ENCODE assay signal across 27 mouse cellular contexts in genomic region chr17:87181683-87182346, GRCm38 (mm10).
DNase-seq lines count a peak whose midpoint lies in the region; ATAC-seq and TF ChIP-seq lines count a peak whose summit lies in the region.
"Had no signal": no experiment of that assay in that cellular context is flagged by ENCODE, and none has a peak within 500 bp of the region (broad histone marks: within the 10 kb centered on the region; RNA-seq: fewer than 3 reads in every experiment).

No protein-coding gene starts in this region.

- peaks cover 6 to 22% of the 10 kb centered on the region in 2 experiments for H3K4me1 ChIP-seq in MEL (ENCODE audit: control insufficient read depth in 1 of 2, insufficient read depth in 2 of 2, low read length in 2 of 2)
- 0 out of 2 replicates have a peak, but pooled peaks cover 3% of the 10 kb centered on the region for H3K4me1 ChIP-seq in liver, postnatal 0 days (ENCODE audit: insufficient read depth)

- intact Hi-C loops in heart, postnatal 25 days (cut with DNase I): no loop called here

- H3K4me3 ChIP-seq in MEL (ENCODE audit: control insufficient read depth in 1 of 2, insufficient read depth in 1 of 2, low read depth in 2 of 2, low read length in 2 of 2): peak overlapping the region; percentile 16 to 19; a peak in 2 of 4 replicates
- H3K4me3 ChIP-seq in liver, postnatal 0 days (ENCODE audit: low read depth, low read length): no peak overlapping the region
- H3K4me3 ChIP-seq: embryonic facial prominence, embryonic 15.5 days; heart, embryonic 12.5 days; hindbrain, embryonic 13.5 days; limb, embryonic 12.5 days; liver, embryonic 12.5 days; midbrain, embryonic 10.5 days; stomach, embryonic 15.5 days had no signal

- peaks cover 0 to 12% of the 10 kb centered on the region in 2 experiments; a peak in 2 of 4 replicates for H3K36me3 ChIP-seq in MEL (ENCODE audit: control insufficient read depth in 1 of 2, insufficient read depth in 2 of 2, low read length in 2 of 2)
- no peaks in the 10 kb centered on the region for H3K36me3 ChIP-seq in liver, postnatal 0 days (replicated peaks; ENCODE audit: insufficient read depth, low read length)
- H3K36me3 ChIP-seq: embryonic facial prominence, embryonic 15.5 days; heart, embryonic 12.5 days; hindbrain, embryonic 13.5 days; limb, embryonic 12.5 days; liver, embryonic 12.5 days; midbrain, embryonic 10.5 days; stomach, embryonic 15.5 days had no signal

- peak; percentile 93 to 94 for TF ChIP-seq EP300 in MEL (IDR thresholded peaks at IDR 0.05; ENCODE audit: low read depth in 1 of 2, low read length in 2 of 2)
- TF ChIP-seq EP300 in liver, postnatal 0 days (IDR thresholded peaks at IDR 0.05; ENCODE audit: low read depth): no peak

- TF ChIP-seq RAD21 in MEL (IDR thresholded peaks at IDR 0.05; ENCODE audit: low read depth, low read length): no peak

- TF ChIP-seq CTCF in MEL (IDR thresholded peaks at IDR 0.05 in 2 of 3, conservative IDR thresholded peaks at IDR 0.05 in 1 of 3; ENCODE audit: control insufficient read depth in 1 of 3, insufficient read depth in 1 of 3, low read depth in 2 of 3, low read length in 3 of 3, poor library complexity in 1 of 3, severe bottlenecking in 1 of 3): no peak
- TF ChIP-seq CTCF in liver, postnatal 0 days (IDR thresholded peaks at IDR 0.05; ENCODE audit: low read depth): no peak

- ATAC-seq in hematopoietic stem cell, adult 5-6 weeks (replicated peaks in 1 of 2; ENCODE audit: insufficient read depth in 1 of 2, low FRiP score in 2 of 2, low TSS enrichment in 1 of 2, low read depth in 1 of 2, poor library complexity in 2 of 2, severe bottlenecking in 2 of 2): peak; percentile 82 to 85
- peak; percentile 69 for ATAC-seq in megakaryocyte progenitor cell, adult 5-6 weeks (replicated peaks; ENCODE audit: poor library complexity)
- ATAC-seq in liver, postnatal 0 days: no peak
- ATAC-seq: forebrain, postnatal 0 days; liver, embryonic 12.5 days had no signal

- 30% methylated on average over 8 of the region's 8 CpGs for WGBS in liver, postnatal 0 days (ENCODE audit: insufficient replicate concordance)

- DNase-seq in CD4-positive helper T cell, adult 2 months (ENCODE audit: low read depth, low spot score): peak; percentile 21
- DNase-seq in MEL (ENCODE audit: low read depth, low spot score): peak; percentile 90
- no peak for DNase-seq in urinary bladder, postnatal 10 days (ENCODE audit: low spot score)
- DNase-seq in natural killer cell, adult 2 months (ENCODE audit: low spot score in 2 of 2): no peak
- DNase-seq in liver, postnatal 0 days: no peak
- no peak for DNase-seq in heart, postnatal 25 days (ENCODE audit: low spot score)
- DNase-seq: adrenal gland, postnatal 14 days; cerebellum, adult 9-10 months; forebrain, postnatal 0 days; gastrocnemius, postnatal 14 days; heart, adult 18-20 months; heart, postnatal 10 days; kidney, adult 9 months; kidney, postnatal 14 days; lung, adult 2 months; lung, postnatal 14 days; right cerebral cortex, postnatal 4 days; thymus, postnatal 36 days had no signal

- peak overlapping the region; percentile 86 for H3K27ac ChIP-seq in MEL (ENCODE audit: control insufficient read depth, low read depth, low read length)
- no peak overlapping the region for H3K27ac ChIP-seq in liver, postnatal 0 days (ENCODE audit: low read depth)
- H3K27ac ChIP-seq: embryonic facial prominence, embryonic 15.5 days; hindbrain, embryonic 13.5 days; limb, embryonic 12.5 days; liver, embryonic 12.5 days; midbrain, embryonic 10.5 days; stomach, embryonic 15.5 days had no signal

- peak overlapping the region; percentile 20; the same call in 1 of the 2 replicates for H3K9ac ChIP-seq in MEL (ENCODE audit: control insufficient read depth, low read depth, low read length, poor library complexity, severe bottlenecking)
- H3K9ac ChIP-seq in liver, postnatal 0 days (replicated peaks): no peak overlapping the region
- H3K9ac ChIP-seq: embryonic facial prominence, embryonic 15.5 days; forebrain, postnatal 0 days; heart, embryonic 12.5 days; hindbrain, embryonic 13.5 days; limb, embryonic 12.5 days; liver, embryonic 12.5 days; stomach, embryonic 15.5 days had no signal

- no peaks in the 10 kb centered on the region for H3K9me3 ChIP-seq in MEL (replicated peaks; ENCODE audit: insufficient read depth, low read length)
- no peaks in the 10 kb centered on the region for H3K9me3 ChIP-seq in liver, postnatal 0 days (ENCODE audit: low read length)
- H3K9me3 ChIP-seq: embryonic facial prominence, embryonic 15.5 days; hindbrain, embryonic 13.5 days; limb, embryonic 12.5 days; midbrain, embryonic 10.5 days; stomach, embryonic 15.5 days had no signal

- no peak for TF ChIP-seq POLR2A in MEL (IDR thresholded peaks at IDR 0.05; ENCODE audit: control insufficient read depth in 1 of 2, insufficient read depth in 1 of 2, low read depth in 1 of 2, low read length in 2 of 2, poor library complexity in 1 of 2)

- no peaks in the 10 kb centered on the region for H3K27me3 ChIP-seq in MEL (ENCODE audit: control insufficient read depth in 1 of 2, insufficient read depth in 2 of 2, low read length in 2 of 2)
- H3K27me3 ChIP-seq in liver, postnatal 0 days (ENCODE audit: insufficient read depth, low read length): no peaks in the 10 kb centered on the region
- H3K27me3 ChIP-seq: embryonic facial prominence, embryonic 15.5 days; hindbrain, embryonic 13.5 days; stomach, embryonic 15.5 days had no signal

- no peak overlapping the region for H3K4me2 ChIP-seq in liver, postnatal 0 days (ENCODE audit: low read depth, low read length)
- H3K4me2 ChIP-seq: embryonic facial prominence, embryonic 15.5 days; heart, embryonic 12.5 days; hindbrain, embryonic 13.5 days; limb, embryonic 12.5 days; liver, embryonic 12.5 days; stomach, embryonic 15.5 days had no signal

- H3K79me2 ChIP-seq in MEL (ENCODE audit: control insufficient read depth, insufficient read depth, low read length, poor library complexity): no peaks in the 10 kb centered on the region

TF ChIP-seq in MEL, 35 proteins besides CTCF, POLR2A, EP300 and RAD21:
- TF ChIP-seq MYB (IDR thresholded peaks at IDR 0.05; ENCODE audit: low read depth, low read length) (peak; percentile 47), MAX (IDR thresholded peaks at IDR 0.05; ENCODE audit: low read length) (peak; percentile 42; the same call in 1 of the 2 replicates), GATA1 (IDR thresholded peaks at IDR 0.05; ENCODE audit: low read depth, low read length) (peak; percentile 95), POLR2AphosphoS5 (IDR thresholded peaks at IDR 0.05; ENCODE audit: borderline replicate concordance, low read depth, low read length) (no peak), ELF1 (IDR thresholded peaks at IDR 0.05; ENCODE audit: low read depth, low read length) (no peak), MAZ (IDR thresholded peaks at IDR 0.05; ENCODE audit: low read depth, low read length) (no peak), MEF2A (IDR thresholded peaks at IDR 0.05; ENCODE audit: extremely low read depth, insufficient replicate concordance, low read depth, low read length, poor library complexity, severe bottlenecking) (peak; percentile 49; the same call in 1 of the 2 replicates), BHLHE40 (IDR thresholded peaks at IDR 0.05; ENCODE audit: borderline replicate concordance, low read depth, low read length) (peak; percentile 99), ETS1 (IDR thresholded peaks at IDR 0.05; ENCODE audit: low read depth, low read length) (peak; percentile 83), RCOR1 (IDR thresholded peaks at IDR 0.05; ENCODE audit: low read depth, low read length) (peak; percentile 94), NELFE (IDR thresholded peaks at IDR 0.05; ENCODE audit: low read depth, low read length) (no peak), MYC (IDR thresholded peaks at IDR 0.05; ENCODE audit: low read depth, low read length) (peak; percentile 65; the same call in 1 of the 2 replicates), TAL1 (IDR thresholded peaks at IDR 0.05; ENCODE audit: low read length) (peak; percentile 80), UBTF (IDR thresholded peaks at IDR 0.05; ENCODE audit: borderline replicate concordance, insufficient read depth, low read depth, low read length) (no peak), NRF1 (IDR thresholded peaks at IDR 0.05; ENCODE audit: insufficient read depth, low read depth, low read length, poor library complexity, severe bottlenecking) (no peak), SIN3A (IDR thresholded peaks at IDR 0.05; ENCODE audit: low read length) (peak; percentile 65; the same call in 1 of the 2 replicates), TCF12 (IDR thresholded peaks at IDR 0.05; ENCODE audit: low read depth, low read length) (peak; percentile 91), TBP (IDR thresholded peaks at IDR 0.05; ENCODE audit: low read depth, low read length) (0 out of 2 replicates have a peak, but pooled peaks have one; percentile 29), E2F4 (IDR thresholded peaks at IDR 0.05; ENCODE audit: borderline replicate concordance, low read depth, low read length) (no peak)

Comparison
In these comparisons a context has a peak if more than half of its experiments do, and no peak if none do; other contexts are left out.
1. DNase-seq: peak in CD4-positive helper T cell, adult 2 months (single experiment) and MEL (single experiment); none in urinary bladder, postnatal 10 days (single experiment), natural killer cell, adult 2 months (0 of 2), liver, postnatal 0 days (single experiment) and heart, postnatal 25 days (single experiment).